Mouse (Mus musculus) midbrain, embryonic 15.5 days (tissue): Measurements from ENCODE around the gene Apoc4. TPM values are rescaled to one million over a fixed set of nuclear protein-coding genes. Genes with fewer than 3 reads are reported as not detected.

Experiments
- ATAC-seq: fragments of 200-750 bp; cut with Nextera tagmentation; replicated peaks from 2 replicates; pipeline ENCODE4 v1.8.0; 2017; ENCODE audit warnings: moderate TSS enrichment
- H3K27ac ChIP-seq: fragments of 300-500 bp; sonication (generic); 2 replicates; pipeline ENCODE4 v1.5.1; 2015; ENCODE audit warnings: mild to moderate bottlenecking, inconsistent platforms
- H3K27me3 ChIP-seq: fragments of 300-500 bp; sonication (generic); replicated peaks from 2 replicates; pipeline ENCODE4 v1.6.1; 2015; ENCODE audit warnings: inconsistent platforms
- H3K36me3 ChIP-seq: fragments of 300-500 bp; sonication (generic); replicated peaks from 2 replicates; pipeline ENCODE4 v1.6.1; 2015; ENCODE audit warnings: inconsistent platforms
- H3K4me1 ChIP-seq: fragments of 300-500 bp; sonication (generic); 2 replicates; pipeline ENCODE4 v1.6.1; 2015; ENCODE audit warnings: inconsistent platforms
- H3K4me2 ChIP-seq: fragments of 300-500 bp; sonication (generic); 2 replicates; pipeline ENCODE4 v1.6.1; 2015; ENCODE audit warnings: inconsistent platforms, mild to moderate bottlenecking, moderate library complexity
- H3K4me3 ChIP-seq: fragments of 300-500 bp; sonication (generic); 2 replicates; pipeline ENCODE4 v1.5.1; 2015; ENCODE audit warnings: mild to moderate bottlenecking, inconsistent platforms
- H3K9ac ChIP-seq: fragments of 300-500 bp; sonication (generic); 2 replicates; pipeline ENCODE4 v1.6.1; 2015; ENCODE audit warnings: mild to moderate bottlenecking, inconsistent platforms
- H3K9me3 ChIP-seq: fragments of 300-500 bp; sonication (generic); 2 replicates; pipeline ENCODE4 v1.6.1; 2016; ENCODE audit warnings: inconsistent platforms
- WGBS: fragments of 180-500 bp; shearing (Covaris S2); methylation state at CpG from one replicate; pipeline ENCODE4 v1.1.7; 2015; ENCODE audit warnings: mixed read lengths; 5-methylcytosine and 5-hydroxymethylcytosine counted together
- polyA plus RNA-seq: library from polyadenylated mRNA; unstranded; fragments of >200 nt; fragmentation: Nextera tagmentation; extraction: Ambion mirVana; gene quantifications from 2 replicates; pipeline ENCODE4 v1.2.1, GENCODE M21; 2015

Gene Apoc4
- polyA plus RNA-seq, 1 experiment from 2014 or later, result not detected

- no peak for ATAC-seq
- H3K36me3 ChIP-seq, result peaks cover 62% of the 10 kb centered on the region
- no peak overlapping the region for H3K4me3 ChIP-seq
- no peak overlapping the region for H3K9ac ChIP-seq
- no peaks in the 10 kb centered on the region for H3K9me3 ChIP-seq
- H3K27me3 ChIP-seq, result no peaks in the 10 kb centered on the region
- H3K27ac ChIP-seq, result no peak overlapping the region
- no peak overlapping the region for H3K4me2 ChIP-seq
- H3K4me1 ChIP-seq, result peaks cover 2% of the 10 kb centered on the region; the same call in 1 of the 2 replicates
- WGBS, result 92% methylated on average over 15 of the region's 15 CpGs
These were observed 47.4 kb downstream of the Apoc4 start for GRCm38 (mm10) chr7:19633855-19634254.

DNA sequence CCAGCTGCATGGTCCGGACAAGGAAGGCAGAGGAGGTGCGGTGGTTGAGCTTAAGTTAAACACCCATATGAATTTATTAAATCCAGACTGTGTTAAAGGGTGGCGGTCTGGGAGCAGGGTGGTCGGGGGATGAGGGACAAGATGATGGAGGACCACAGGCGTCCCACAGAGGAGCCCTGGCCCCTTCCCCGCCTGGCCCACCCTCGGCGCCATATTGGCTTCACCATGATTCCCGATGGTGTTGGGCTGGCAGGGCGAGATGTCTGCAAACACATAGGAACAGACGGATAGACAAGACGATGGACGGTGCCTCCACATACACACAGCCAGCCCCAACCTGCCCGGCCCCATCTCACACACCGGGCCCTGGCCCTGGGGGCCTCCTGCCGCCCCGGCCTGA lies 48.1 kb downstream of the Apoc4 start:
- no peak overlapping the region for H3K27ac ChIP-seq
- peaks cover 4% of the 10 kb centered on the region for H3K4me1 ChIP-seq
- ATAC-seq, result no peak
- no peak overlapping the region for H3K9ac ChIP-seq
- H3K27me3 ChIP-seq, result no peaks in the 10 kb centered on the region
- 93% methylated on average over 17 of the region's 17 CpGs for WGBS
- H3K36me3 ChIP-seq, result peaks cover 58% of the 10 kb centered on the region
- H3K4me3 ChIP-seq, result no peak overlapping the region
- H3K9me3 ChIP-seq, result no peaks in the 10 kb centered on the region
- H3K4me2 ChIP-seq, result no peak overlapping the region

DNA sequence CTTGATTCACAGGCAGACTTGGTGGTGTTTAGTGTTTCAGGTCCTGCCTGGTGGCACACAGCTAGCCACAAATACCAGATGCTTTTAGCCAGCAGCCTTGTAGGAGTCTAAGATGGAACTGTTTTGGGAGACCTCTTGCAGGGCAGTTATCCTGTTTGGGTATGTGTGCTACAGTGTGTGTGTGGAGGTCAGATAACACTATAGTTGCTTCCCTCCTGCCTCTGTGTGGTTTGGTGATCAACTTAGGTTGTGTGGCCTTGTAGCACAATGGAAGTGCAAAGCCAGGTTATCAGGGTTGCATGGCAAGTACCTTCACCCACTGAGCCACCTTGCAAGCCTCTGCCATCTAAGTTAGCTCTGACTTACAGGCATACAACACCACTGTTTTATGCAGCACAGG lies 48.6 kb downstream of the Apoc4 start:
- no peak overlapping the region for H3K27ac ChIP-seq
- H3K9me3 ChIP-seq, result no peaks in the 10 kb centered on the region
- peaks cover 8% of the 10 kb centered on the region for H3K4me1 ChIP-seq
- peaks cover 54% of the 10 kb centered on the region for H3K36me3 ChIP-seq
- no peak overlapping the region for H3K4me2 ChIP-seq
- no peak overlapping the region for H3K9ac ChIP-seq
- H3K27me3 ChIP-seq, result no peaks in the 10 kb centered on the region
- H3K4me3 ChIP-seq, result no peak overlapping the region
- ATAC-seq, result no peak

GRCm38 (mm10) chr7:19632275-19632674 lies 49.0 kb downstream of the Apoc4 start:
- no peak for ATAC-seq
- Histone ChIP-seq H3K4me3 (no peak overlapping the region), H3K4me1 (peaks cover 10% of the 10 kb centered on the region), H3K27ac (no peak overlapping the region), H3K9ac (no peak overlapping the region), H3K27me3 (no peaks in the 10 kb centered on the region), H3K4me2 (no peak overlapping the region), H3K9me3 (no peaks in the 10 kb centered on the region), H3K36me3 (peaks cover 49% of the 10 kb centered on the region)

- H3K4me3 ChIP-seq, result peak within 1 kb of the TSS; percentile 52
- peak within 1 kb of the TSS; percentile 19; the same call in 1 of the 2 replicates for H3K9ac ChIP-seq
- peak within 1 kb of the TSS; percentile 60 for H3K27ac ChIP-seq
- H3K36me3 ChIP-seq, result peaks cover 23% of the 10 kb centered on the region
- no peaks in the 10 kb centered on the region for H3K27me3 ChIP-seq
- H3K4me2 ChIP-seq, result peak within 1 kb of the TSS; percentile 70
- WGBS, result under 1% methylated on average over 24 of the region's 41 CpGs
- no peaks in the 10 kb centered on the region for H3K9me3 ChIP-seq
- ATAC-seq, result peak; percentile 87
- H3K4me1 ChIP-seq, result peaks cover 10% of the 10 kb centered on the region
These were observed 51.9 kb downstream of the Apoc4 start, which contains the start of gene Relb for GRCm38 (mm10) chr7:19629361-19629734. Relb (minus strand) TSS chr7:19629438.

DNA sequence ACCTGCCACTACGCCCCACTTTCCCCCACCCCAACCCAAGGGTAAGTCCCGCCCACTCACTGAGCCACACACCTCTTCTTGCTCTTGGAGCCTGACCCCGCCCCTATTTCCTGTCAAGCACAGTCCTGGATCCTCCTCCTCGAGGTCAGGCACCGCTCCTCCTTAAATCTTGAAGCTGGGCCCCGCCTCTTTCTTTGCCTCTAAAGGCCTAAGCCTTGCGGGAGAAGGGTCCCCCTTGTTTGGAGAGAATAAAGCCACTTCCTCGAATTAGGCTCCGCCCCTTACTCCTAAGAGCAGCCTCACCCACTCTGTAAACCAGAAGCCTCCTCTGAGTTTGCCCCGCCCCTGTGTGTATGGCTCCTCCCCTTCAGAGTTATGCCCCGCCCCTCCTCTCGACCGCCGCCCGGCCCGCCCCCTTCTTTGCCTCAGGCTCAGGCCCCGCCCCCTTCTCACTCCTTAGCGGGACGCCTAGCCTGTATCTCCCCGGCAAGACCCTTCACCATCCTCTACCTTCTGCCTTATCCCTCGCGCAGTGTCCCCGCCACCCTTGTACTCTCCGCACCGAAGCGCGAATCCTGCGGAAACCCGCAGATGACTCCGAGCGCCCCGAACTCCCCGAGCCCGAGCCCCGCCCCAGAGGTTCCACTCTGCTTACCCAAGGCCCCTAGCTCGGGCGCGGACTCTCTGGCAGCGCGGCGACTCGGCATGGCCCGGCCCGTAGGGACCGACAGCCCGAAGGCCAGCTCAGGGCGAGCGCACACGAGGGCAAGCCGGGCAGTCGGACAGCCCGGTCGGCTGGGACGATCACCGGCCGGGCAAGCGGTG lies 52.5 kb downstream of the Apoc4 start:
- Histone ChIP-seq H3K27ac (peak overlapping the region; percentile 60), H3K4me1 (peaks cover 10% of the 10 kb centered on the region), H3K27me3 (no peaks in the 10 kb centered on the region), H3K4me2 (peak overlapping the region; percentile 70), H3K9ac (peak overlapping the region; percentile 19; the same call in 1 of the 2 replicates), H3K4me3 (peak overlapping the region; percentile 52), H3K9me3 (no peaks in the 10 kb centered on the region), H3K36me3 (peaks cover 18% of the 10 kb centered on the region)
- ATAC-seq, result peak; percentile 90
- WGBS, result under 1% methylated on average over 57 of the region's 57 CpGs

GRCm38 (mm10) chr7:19628192-19628535 lies 53.1 kb downstream of the Apoc4 start:
- H3K27ac ChIP-seq, result peak overlapping the region; percentile 60
- peak overlapping the region; percentile 70 for H3K4me2 ChIP-seq
- peak; percentile 1; the same call in 1 of the 2 replicates for ATAC-seq
- peaks cover 12% of the 10 kb centered on the region; the same call in 1 of the 2 replicates for H3K36me3 ChIP-seq
- H3K27me3 ChIP-seq, result no peaks in the 10 kb centered on the region
- no peaks in the 10 kb centered on the region for H3K9me3 ChIP-seq
- peaks cover 10% of the 10 kb centered on the region for H3K4me1 ChIP-seq
- peak overlapping the region; percentile 52 for H3K4me3 ChIP-seq
- H3K9ac ChIP-seq, result peak overlapping the region; percentile 19; the same call in 1 of the 2 replicates
- WGBS, result 17% methylated on average over 17 of the region's 17 CpGs

Other genes with a start within 250 kb of the Apoc4 start
- gene Mark4, start 222.7 kb downstream of the Apoc4 start, polyA plus RNA-seq, result 20.4 and 20.6 TPM in 2 replicates
- 0.17 and 0.57 TPM in 2 replicates for gene Exoc3l2, start 218.1 kb downstream of the Apoc4 start, polyA plus RNA-seq
- gene Bloc1s3, start 173.1 kb downstream of the Apoc4 start, polyA plus RNA-seq, result 4.8 and 5.0 TPM in 2 replicates
- gene Trappc6a, start 173.1 kb downstream of the Apoc4 start, polyA plus RNA-seq, result 38.3 and 39.1 TPM in 2 replicates
- gene Nkpd1, start 163.6 kb downstream of the Apoc4 start, polyA plus RNA-seq, result 0.74 and 0.95 TPM in 2 replicates
- gene Ppp1r37, start 118.4 kb downstream of the Apoc4 start, polyA plus RNA-seq, result 44.0 and 48.3 TPM in 2 replicates
- gene Zfp296, start 104.2 kb downstream of the Apoc4 start, polyA plus RNA-seq, result 0.25 and 0.26 TPM in 2 replicates
- 142 and 155 TPM in 2 replicates for gene Gemin7, start 103.9 kb downstream of the Apoc4 start, polyA plus RNA-seq
- gene Clasrp, start 77.0 kb downstream of the Apoc4 start, polyA plus RNA-seq, result 67.2 and 69.1 TPM in 2 replicates
- gene Relb, start 52.0 kb downstream of the Apoc4 start, polyA plus RNA-seq, result 5.5 and 5.9 TPM in 2 replicates
- 129 and 135 TPM in 2 replicates for gene Clptm1, start 16.4 kb downstream of the Apoc4 start, polyA plus RNA-seq
- gene Apoc2, start 3.5 kb downstream of the Apoc4 start, polyA plus RNA-seq, result 1.2 TPM in 1 of 2 replicates, not detected in the other
- gene Gm44805, start 56 bp downstream of the Apoc4 start, polyA plus RNA-seq, result not detected in 2 replicates
- 1.5 and 1.6 TPM in 2 replicates for gene Apoc1, start 11.2 kb upstream of the Apoc4 start, polyA plus RNA-seq
- gene Apoe, start 17.7 kb upstream of the Apoc4 start, polyA plus RNA-seq, result 385 and 514 TPM in 2 replicates
- gene Tomm40, start 34.0 kb upstream of the Apoc4 start, polyA plus RNA-seq, result 139 and 156 TPM in 2 replicates
- gene Nectin2, start 69.0 kb upstream of the Apoc4 start, polyA plus RNA-seq, result 56.3 and 60.8 TPM in 2 replicates
- 12.4 and 13.8 TPM in 2 replicates for gene Bcam, start 89.5 kb upstream of the Apoc4 start, polyA plus RNA-seq
- gene Cblc, start 115.3 kb upstream of the Apoc4 start, polyA plus RNA-seq, result 0.40 and 0.57 TPM in 2 replicates
- gene Bcl3, start 141.3 kb upstream of the Apoc4 start, polyA plus RNA-seq, result 0.89 and 1.7 TPM in 2 replicates
- 15.2 and 15.4 TPM in 2 replicates for gene Gm19345, start 170.5 kb upstream of the Apoc4 start, polyA plus RNA-seq
- 1.1 and 1.2 TPM in 2 replicates for gene Ceacam16, start 179.8 kb upstream of the Apoc4 start, polyA plus RNA-seq
- not detected in 2 replicates for gene Ceacam19, start 206.5 kb upstream of the Apoc4 start, polyA plus RNA-seq
- gene Pvr, start 239.7 kb upstream of the Apoc4 start, polyA plus RNA-seq, result 11.5 and 12.6 TPM in 2 replicates